Mouse (Mus musculus): ENCODE data around the gene Ift43. TPM values are rescaled to one million over a fixed set of nuclear protein-coding genes. Genes with fewer than 3 reads are reported as not detected.
A peak's percentile ranks its signal among the peaks of the same experiment; 100 is the strongest.

Ift43 gene
- 93.8 and 96.6 TPM in 2 replicates for polyA plus RNA-seq (2015; fragmentation: Nextera tagmentation; extraction: Ambion mirVana)

GRCm38 (mm10) chr12:86082481-86083012 is at the start of gene Ift43:
Gene Ift43, plus strand, starts transcription at chr12:86082541.
- WGBS, result under 1% methylated on average over 35 of the region's 35 CpGs
- Histone ChIP-seq H3K36me3 (0 out of 2 replicates have a peak, but pooled peaks cover 4% of the 10 kb centered on the region), H3K9ac (peak within 1 kb of the TSS; percentile 60), H3K27me3 (no peaks in the 10 kb centered on the region), H3K4me2 (peak within 1 kb of the TSS; percentile 78), H3K27ac (peak within 1 kb of the TSS; percentile 40), H3K4me3 (peak within 1 kb of the TSS; percentile 63), H3K4me1 (peaks cover 19% of the 10 kb centered on the region), H3K9me3 (no peaks in the 10 kb centered on the region)
- peak; percentile 25; the same call in 1 of the 2 replicates for ATAC-seq (ENCODE audit: borderline replicate concordance, extremely low read depth, low FRiP score, low TSS enrichment)

GRCm38 (mm10) chr12:86035586-86035985 is 46.8 kb upstream of the Ift43 start:
- ATAC-seq (ENCODE audit: borderline replicate concordance, extremely low read depth, low FRiP score, low TSS enrichment), result no peak
- peaks cover 14% of the 10 kb centered on the region for H3K4me1 ChIP-seq

GRCm38 (mm10) chr12:86036368-86037166 is 45.8 kb upstream of the Ift43 start:
- Histone ChIP-seq H3K9ac (no peak overlapping the region), H3K4me3 (no peak overlapping the region), H3K36me3 (no peaks in the 10 kb centered on the region), H3K9me3 (no peaks in the 10 kb centered on the region), H3K4me1 (peaks cover 14% of the 10 kb centered on the region), H3K27ac (peak overlapping the region; percentile 26), H3K27me3 (no peaks in the 10 kb centered on the region), H3K4me2 (no peak overlapping the region)
- WGBS, result 38% methylated on average over 9 of the region's 9 CpGs
- no peak for ATAC-seq (ENCODE audit: borderline replicate concordance, extremely low read depth, low FRiP score, low TSS enrichment)

More at GRCm38 (mm10) chr12:86035586-86035985, 46.8 kb upstream of the Ift43 start:
- H3K36me3 ChIP-seq, result no peaks in the 10 kb centered on the region
- no peaks in the 10 kb centered on the region for H3K27me3 ChIP-seq
- H3K4me3 ChIP-seq, result no peak overlapping the region
- no peak overlapping the region for H3K4me2 ChIP-seq
- H3K9ac ChIP-seq, result no peak overlapping the region
- no peaks in the 10 kb centered on the region for H3K9me3 ChIP-seq
- no peak overlapping the region for H3K27ac ChIP-seq

GRCm38 (mm10) chr12:86037235-86037921 is 45.0 kb upstream of the Ift43 start:
- Histone ChIP-seq H3K4me3 (no peak overlapping the region), H3K9ac (no peak overlapping the region), H3K4me2 (no peak overlapping the region), H3K9me3 (no peaks in the 10 kb centered on the region), H3K27ac (peak overlapping the region; percentile 26), H3K27me3 (no peaks in the 10 kb centered on the region), H3K4me1 (peaks cover 14% of the 10 kb centered on the region), H3K36me3 (no peaks in the 10 kb centered on the region)
- 22% methylated on average over 12 of the region's 12 CpGs for WGBS
- 0 out of 2 replicates have a peak, but pooled peaks have one; percentile 11 for ATAC-seq (ENCODE audit: borderline replicate concordance, extremely low read depth, low FRiP score, low TSS enrichment)

- Histone ChIP-seq H3K27me3 (no peaks in the 10 kb centered on the region), H3K36me3 (peaks cover 5% of the 10 kb centered on the region; the same call in 1 of the 2 replicates), H3K9me3 (no peaks in the 10 kb centered on the region), H3K4me1 (peaks cover 12% of the 10 kb centered on the region), H3K4me3 (no peak overlapping the region), H3K27ac (no peak overlapping the region), H3K4me2 (no peak overlapping the region), H3K9ac (no peak overlapping the region)
- WGBS, result 83% methylated on average over 5 of the region's 5 CpGs
- ATAC-seq (ENCODE audit: borderline replicate concordance, extremely low read depth, low FRiP score, low TSS enrichment), result no peak
These were observed 43.3 kb upstream of the Ift43 start for GRCm38 (mm10) chr12:86039078-86039477.

- no peak overlapping the region for H3K27ac ChIP-seq
- H3K36me3 ChIP-seq, result peaks cover 5% of the 10 kb centered on the region; the same call in 1 of the 2 replicates
- ATAC-seq (ENCODE audit: borderline replicate concordance, extremely low read depth, low FRiP score, low TSS enrichment), result no peak
- H3K9me3 ChIP-seq, result no peaks in the 10 kb centered on the region
- 75% methylated on average over 4 of the region's 6 CpGs for WGBS
- no peak overlapping the region for H3K4me3 ChIP-seq
- no peaks in the 10 kb centered on the region for H3K27me3 ChIP-seq
- H3K4me2 ChIP-seq, result no peak overlapping the region
- H3K9ac ChIP-seq, result no peak overlapping the region
- H3K4me1 ChIP-seq, result peaks cover 12% of the 10 kb centered on the region
These were observed 42.6 kb upstream of the Ift43 start for GRCm38 (mm10) chr12:86039751-86040150.

DNA sequence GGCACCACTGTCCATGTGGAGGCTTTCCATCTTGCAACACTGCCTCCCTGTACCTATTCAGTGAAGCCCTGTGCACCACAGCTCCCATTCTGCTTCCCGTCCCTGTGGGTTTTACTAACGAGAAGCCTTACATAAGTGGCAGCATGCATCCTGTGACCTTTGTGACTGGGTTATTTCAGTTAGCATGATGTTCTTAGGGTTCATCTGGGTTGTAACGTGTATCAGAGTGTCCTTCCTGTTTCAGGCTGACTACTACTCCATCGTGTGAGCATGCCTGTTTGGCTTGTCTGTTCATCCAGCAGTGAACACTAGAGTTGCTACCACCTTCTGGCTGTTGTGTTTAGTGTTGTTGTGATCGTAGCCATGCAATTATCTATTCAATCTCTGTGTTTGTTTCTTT is 36.2 kb upstream of the Ift43 start:
- Histone ChIP-seq H3K9me3 (no peaks in the 10 kb centered on the region), H3K4me3 (no peak overlapping the region), H3K27me3 (no peaks in the 10 kb centered on the region), H3K4me2 (no peak overlapping the region), H3K4me1 (no peaks in the 10 kb centered on the region), H3K36me3 (peaks cover 5% of the 10 kb centered on the region; the same call in 1 of the 2 replicates), H3K9ac (no peak overlapping the region), H3K27ac (no peak overlapping the region)
- ATAC-seq (ENCODE audit: borderline replicate concordance, extremely low read depth, low FRiP score, low TSS enrichment), result no peak
- WGBS, result 78% methylated on average over 5 of the region's 5 CpGs

GRCm38 (mm10) chr12:86046776-86047175 is 35.6 kb upstream of the Ift43 start:
- no peak for ATAC-seq (ENCODE audit: borderline replicate concordance, extremely low read depth, low FRiP score, low TSS enrichment)
- H3K36me3 ChIP-seq, result peaks cover 5% of the 10 kb centered on the region; the same call in 1 of the 2 replicates
- WGBS, result 95% methylated on average over 2 of the region's 2 CpGs
- H3K9me3 ChIP-seq, result no peaks in the 10 kb centered on the region
- no peaks in the 10 kb centered on the region for H3K4me1 ChIP-seq
- H3K9ac ChIP-seq, result no peak overlapping the region
- no peak overlapping the region for H3K4me3 ChIP-seq
- no peak overlapping the region for H3K4me2 ChIP-seq
- no peaks in the 10 kb centered on the region for H3K27me3 ChIP-seq
- H3K27ac ChIP-seq, result no peak overlapping the region

DNA sequence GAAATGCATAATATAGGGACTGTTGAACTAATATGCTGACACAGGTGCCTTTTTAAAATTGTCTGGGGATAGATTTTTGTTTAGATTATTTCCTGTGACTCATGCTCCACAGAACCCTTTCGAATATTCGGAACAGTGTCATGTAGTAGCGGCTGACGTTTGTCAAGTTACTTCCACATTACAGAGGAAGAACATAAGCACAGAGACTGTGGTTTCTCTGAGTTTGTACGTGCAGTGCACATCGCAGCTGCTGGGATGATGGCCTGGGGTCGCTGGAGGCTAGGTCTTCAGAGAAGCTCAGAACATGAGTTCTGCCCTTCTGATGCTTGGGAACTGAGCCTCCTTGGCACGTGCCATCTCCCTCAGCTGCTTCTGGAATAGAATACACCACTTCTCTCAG is 35.0 kb upstream of the Ift43 start:
- WGBS, result 72% methylated on average over 8 of the region's 8 CpGs
- H3K36me3 ChIP-seq, result peaks cover 5% of the 10 kb centered on the region; the same call in 1 of the 2 replicates

DNA sequence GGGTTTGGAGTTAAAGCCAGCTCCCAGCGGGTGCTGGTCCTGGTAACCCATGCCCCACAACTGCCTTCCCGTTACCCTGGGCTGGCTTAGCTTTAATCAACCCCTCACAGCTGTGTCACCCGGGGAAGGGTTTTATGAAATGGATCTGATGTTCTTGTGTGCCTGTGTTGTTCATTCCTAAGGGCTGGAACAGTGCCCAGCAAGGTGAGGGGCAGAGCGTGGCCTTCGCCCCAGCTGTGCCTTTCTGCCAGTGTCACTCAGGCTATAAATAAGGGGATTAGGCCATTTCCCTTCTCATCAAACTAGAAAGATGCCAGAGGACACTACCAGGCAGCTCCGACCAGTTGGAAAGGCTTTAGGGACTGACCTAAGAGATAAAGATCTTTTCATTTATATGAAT is 32.5 kb upstream of the Ift43 start:
- H3K4me3 ChIP-seq, result no peak overlapping the region
- no peaks in the 10 kb centered on the region for H3K9me3 ChIP-seq
- 74% methylated on average over 6 of the region's 6 CpGs for WGBS
- H3K27me3 ChIP-seq, result no peaks in the 10 kb centered on the region
- no peak overlapping the region for H3K27ac ChIP-seq
- no peak overlapping the region for H3K4me2 ChIP-seq
- no peaks in the 10 kb centered on the region for H3K36me3 ChIP-seq
- no peak for ATAC-seq (ENCODE audit: borderline replicate concordance, extremely low read depth, low FRiP score, low TSS enrichment)
- no peaks in the 10 kb centered on the region for H3K4me1 ChIP-seq
- H3K9ac ChIP-seq, result no peak overlapping the region

More for the DNA sequence above, 35.0 kb upstream of the Ift43 start:
- ATAC-seq (ENCODE audit: borderline replicate concordance, extremely low read depth, low FRiP score, low TSS enrichment), result no peak
- Histone ChIP-seq H3K4me2 (no peak overlapping the region), H3K9me3 (no peaks in the 10 kb centered on the region), H3K4me1 (no peaks in the 10 kb centered on the region), H3K27ac (no peak overlapping the region), H3K27me3 (no peaks in the 10 kb centered on the region), H3K4me3 (no peak overlapping the region), H3K9ac (no peak overlapping the region)

DNA sequence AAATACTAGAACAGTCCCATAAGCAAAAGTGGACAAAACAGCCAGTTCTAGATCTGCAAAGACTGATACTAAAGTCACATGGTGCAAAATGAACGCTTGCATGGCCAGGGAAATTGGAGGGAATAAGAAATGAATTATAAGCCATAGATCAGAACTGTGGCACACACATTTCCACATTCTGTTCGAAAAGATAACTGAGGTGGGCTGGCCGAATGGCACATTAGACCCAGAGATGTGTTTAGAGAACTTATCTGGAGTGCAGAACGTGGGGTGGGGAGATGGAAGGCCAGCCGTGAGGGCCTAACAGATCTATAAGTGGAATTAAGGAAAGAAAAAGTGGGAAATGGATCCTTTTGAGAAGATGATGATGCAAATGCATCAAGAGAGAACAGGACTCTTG is 30.9 kb upstream of the Ift43 start:
- H3K27me3 ChIP-seq, result no peaks in the 10 kb centered on the region
- no peaks in the 10 kb centered on the region for H3K9me3 ChIP-seq
- H3K4me3 ChIP-seq, result no peak overlapping the region
- peaks cover 10% of the 10 kb centered on the region for H3K36me3 ChIP-seq
- H3K4me2 ChIP-seq, result no peak overlapping the region
- no peak for ATAC-seq (ENCODE audit: borderline replicate concordance, extremely low read depth, low FRiP score, low TSS enrichment)
- 75% methylated on average over 5 of the region's 5 CpGs for WGBS
- H3K4me1 ChIP-seq, result no peaks in the 10 kb centered on the region
- H3K27ac ChIP-seq, result no peak overlapping the region
- H3K9ac ChIP-seq, result no peak overlapping the region

- Histone ChIP-seq H3K27me3 (no peaks in the 10 kb centered on the region), H3K36me3 (peaks cover 33% of the 10 kb centered on the region), H3K4me1 (no peaks in the 10 kb centered on the region), H3K9me3 (no peaks in the 10 kb centered on the region), H3K4me3 (no peak overlapping the region), H3K9ac (no peak overlapping the region), H3K4me2 (no peak overlapping the region), H3K27ac (no peak overlapping the region)
- ATAC-seq (ENCODE audit: borderline replicate concordance, extremely low read depth, low FRiP score, low TSS enrichment), result no peak
- WGBS, result 88% methylated on average over 2 of the region's 2 CpGs
These were observed 27.0 kb upstream of the Ift43 start for GRCm38 (mm10) chr12:86055306-86055705.
